Mouse (Mus musculus) intestine, postnatal 0 days (tissue): ENCODE measurements around the gene Ptpn12. TPM values are rescaled to one million over a fixed set of nuclear protein-coding genes. Genes with fewer than 3 reads are reported as not detected.
A peak's percentile ranks its signal among the peaks of the same experiment; 100 is the strongest.

Experiments used
- ATAC-seq: fragments of 200-750 bp; cut with Nextera tagmentation; 2 replicates; pipeline ENCODE4 v1.8.0; 2017; ENCODE audit warnings: mild to moderate bottlenecking, moderate TSS enrichment, moderate library complexity
- H3K27ac ChIP-seq: fragments of 300-500 bp; sonication (generic); 2 replicates; pipeline ENCODE4 v1.5.1; 2014; ENCODE audit warnings: mild to moderate bottlenecking, low read depth, low read length, moderate library complexity
- H3K27me3 ChIP-seq: fragments of 300-500 bp; sonication (generic); replicated peaks from 2 replicates; pipeline ENCODE4 v1.6.1; 2014; ENCODE audit warnings: low read length, mixed read lengths; ENCODE audit not compliant: control insufficient read depth, insufficient read depth
- H3K36me3 ChIP-seq: fragments of 300-500 bp; sonication (generic); 2 replicates; pipeline ENCODE4 v1.6.1; 2014; ENCODE audit warnings: mild to moderate bottlenecking, moderate library complexity; ENCODE audit not compliant: control insufficient read depth, insufficient read depth
- H3K4me1 ChIP-seq: fragments of 300-500 bp; sonication (generic); replicated peaks from 2 replicates; pipeline ENCODE4 v1.6.1; 2014; ENCODE audit warnings: antibody characterized with exemption, low read length, mixed read lengths; ENCODE audit not compliant: control insufficient read depth, insufficient read depth
- H3K4me2 ChIP-seq: fragments of 300-500 bp; sonication (generic); replicated peaks from 2 replicates; pipeline ENCODE4 v1.6.1; 2014; ENCODE audit warnings: low read depth, mild to moderate bottlenecking, moderate library complexity
- H3K4me3 ChIP-seq: fragments of 300-500 bp; sonication (generic); 2 replicates; pipeline ENCODE4 v1.5.1; 2014; ENCODE audit warnings: low read depth, low read length
- H3K9ac ChIP-seq: fragments of 300-500 bp; sonication (generic); 2 replicates; pipeline ENCODE4 v1.6.1; 2014; ENCODE audit warnings: mild to moderate bottlenecking, low read depth, low read length
- H3K9me3 ChIP-seq: fragments of 300-500 bp; sonication (generic); 2 replicates; pipeline ENCODE4 v1.6.1; 2016; ENCODE audit warnings: mixed run types; ENCODE audit not compliant: control insufficient read depth
- CTCF ChIP-seq: sonication (generic); IDR thresholded peaks from 2 replicates; pipeline ENCODE4 v1.5.1; 2016; ENCODE audit warnings: low read depth, mild to moderate bottlenecking, control low read depth, antibody characterized with exemption, moderate library complexity
- WGBS: fragments of 180-500 bp; shearing (Covaris S2); extraction: QIAGEN DNeasy Blood & Tissue Kit; methylation state at CpG from one replicate; pipeline ENCODE4 v1.1.7; 2014; 5-methylcytosine and 5-hydroxymethylcytosine counted together
- polyA plus RNA-seq: library from polyadenylated mRNA; unstranded; fragments of >200 nt; fragmentation: Nextera tagmentation; extraction: Ambion mirVana; gene quantifications from 2 replicates; pipeline ENCODE4 v1.2.1, GENCODE M21; 2015

Gene Ptpn12
- polyA plus RNA-seq, 1 experiment from 2014 or later, result 12.9 TPM

DNA sequence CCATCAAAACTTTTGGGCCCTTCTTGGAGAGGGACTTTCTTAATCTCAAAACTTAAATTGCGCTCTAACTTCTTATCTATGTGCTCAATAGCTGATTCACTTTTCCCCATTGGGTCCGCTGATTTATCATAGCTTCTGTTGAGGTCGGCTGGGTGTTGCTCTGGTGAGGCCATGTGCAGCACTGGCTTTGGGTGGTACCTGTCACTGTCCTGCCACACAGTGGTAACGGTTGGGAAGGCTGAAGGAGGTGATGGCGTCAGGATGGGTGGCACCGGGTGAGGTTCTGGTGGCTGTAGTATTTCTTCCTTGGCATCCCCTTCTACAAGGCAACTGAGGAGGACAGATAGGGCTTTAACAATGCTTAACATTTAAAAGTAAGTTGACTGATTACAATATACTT is 57.3 kb downstream of the Ptpn12 start:
- 0 out of 2 replicates have a peak, but pooled peaks cover 4% of the 10 kb centered on the region for H3K9me3 ChIP-seq
- H3K27ac ChIP-seq, result no peak overlapping the region
- WGBS, result 90% methylated on average over 6 of the region's 6 CpGs
- H3K4me1 ChIP-seq, result no peaks in the 10 kb centered on the region
- no peak for ATAC-seq
- no peak overlapping the region for H3K4me3 ChIP-seq
- no peak overlapping the region for H3K4me2 ChIP-seq
- H3K36me3 ChIP-seq, result peaks cover 67% of the 10 kb centered on the region
- H3K27me3 ChIP-seq, result no peaks in the 10 kb centered on the region
- no peak overlapping the region for H3K9ac ChIP-seq
- TF ChIP-seq CTCF, result 0 out of 2 replicates have a peak, but pooled peaks have one; percentile 3

DNA sequence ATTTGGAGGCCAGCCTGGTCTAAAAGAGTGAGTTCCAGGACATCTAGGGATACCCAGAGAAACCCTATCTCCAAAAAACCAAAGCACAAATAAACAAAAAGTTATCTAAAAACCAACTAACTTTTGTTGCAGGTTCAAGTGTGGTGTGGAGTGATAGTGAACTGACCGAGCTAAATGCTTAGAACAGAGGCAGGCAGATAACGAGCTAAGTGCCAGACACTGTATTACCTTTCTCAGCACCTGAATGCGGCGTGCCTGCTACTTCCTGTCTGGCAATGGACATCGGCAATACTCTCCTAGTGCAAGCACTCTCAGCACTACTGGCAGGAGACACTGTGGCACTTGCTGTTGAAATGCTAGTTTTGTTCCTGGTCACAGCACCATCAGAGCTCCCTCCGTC is 58.2 kb downstream of the Ptpn12 start:
- H3K36me3 ChIP-seq, result peaks cover 62% of the 10 kb centered on the region
- no peak for ATAC-seq

GRCm38 (mm10) chr5:20990062-20990809 is 65.5 kb downstream of the Ptpn12 start:
- H3K27me3 ChIP-seq, result no peaks in the 10 kb centered on the region
- H3K4me1 ChIP-seq, result no peaks in the 10 kb centered on the region
- no peak overlapping the region for H3K4me2 ChIP-seq
- no peak for TF ChIP-seq CTCF
- 0 out of 2 replicates have a peak overlapping the region, but pooled peaks have one; percentile 2 for H3K27ac ChIP-seq
- ATAC-seq, result peak; percentile 53; the same call in 1 of the 2 replicates
- no peak overlapping the region for H3K4me3 ChIP-seq
- no peak overlapping the region for H3K9ac ChIP-seq
- WGBS, result 56% methylated on average over 8 of the region's 8 CpGs
- no peaks in the 10 kb centered on the region for H3K9me3 ChIP-seq
- H3K36me3 ChIP-seq, result peaks cover 55% of the 10 kb centered on the region

More for the DNA sequence above, 58.2 kb downstream of the Ptpn12 start:
- 0 out of 2 replicates have a peak, but pooled peaks cover 4% of the 10 kb centered on the region for H3K9me3 ChIP-seq
- no peaks in the 10 kb centered on the region for H3K27me3 ChIP-seq
- no peaks in the 10 kb centered on the region for H3K4me1 ChIP-seq
- no peak for TF ChIP-seq CTCF
- no peak overlapping the region for H3K4me3 ChIP-seq
- H3K27ac ChIP-seq, result no peak overlapping the region
- H3K9ac ChIP-seq, result no peak overlapping the region
- no peak overlapping the region for H3K4me2 ChIP-seq
- 93% methylated on average over 6 of the region's 6 CpGs for WGBS

- H3K9me3 ChIP-seq, result no peaks in the 10 kb centered on the region
- no peak for TF ChIP-seq CTCF
- H3K27me3 ChIP-seq, result no peaks in the 10 kb centered on the region
- no peak overlapping the region for H3K4me3 ChIP-seq
- H3K4me1 ChIP-seq, result no peaks in the 10 kb centered on the region
- H3K36me3 ChIP-seq, result peaks cover 37% of the 10 kb centered on the region
- H3K27ac ChIP-seq, result no peak overlapping the region
- no peak overlapping the region for H3K9ac ChIP-seq
- 94% methylated on average over 8 of the region's 8 CpGs for WGBS
- H3K4me2 ChIP-seq, result no peak overlapping the region
- ATAC-seq, result no peak
Observed at GRCm38 (mm10) chr5:20986271-20986670, 69.4 kb downstream of the Ptpn12 start.

- no peak for ATAC-seq
- no peak for TF ChIP-seq CTCF
- no peaks in the 10 kb centered on the region for H3K27me3 ChIP-seq
- no peaks in the 10 kb centered on the region for H3K4me1 ChIP-seq
- no peak overlapping the region for H3K27ac ChIP-seq
- no peaks in the 10 kb centered on the region for H3K9me3 ChIP-seq
- no peak overlapping the region for H3K9ac ChIP-seq
- no peak overlapping the region for H3K4me3 ChIP-seq
- H3K4me2 ChIP-seq, result no peak overlapping the region
- H3K36me3 ChIP-seq, result peaks cover 20% of the 10 kb centered on the region
Observed at GRCm38 (mm10) chr5:20983505-20983904, 72.2 kb downstream of the Ptpn12 start.

DNA sequence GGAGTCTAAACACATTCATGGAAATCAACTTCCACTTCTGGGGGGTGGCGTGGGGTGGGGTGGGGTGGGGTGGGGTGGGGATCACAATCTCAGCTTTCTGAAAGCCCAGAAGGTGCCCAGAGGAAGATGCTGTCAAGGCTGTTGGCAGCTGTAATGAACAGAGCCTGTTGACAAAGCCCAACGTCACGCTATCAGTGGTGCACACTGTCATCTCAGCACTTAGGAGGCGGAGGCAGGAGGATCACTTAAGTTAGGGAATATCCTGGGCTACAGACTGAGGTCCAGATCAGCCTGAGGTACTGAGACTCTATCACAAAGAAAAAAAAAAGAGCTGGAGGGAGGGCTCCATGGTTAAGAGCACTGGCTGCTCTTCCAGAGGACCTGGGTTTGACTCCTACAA is 81.0 kb downstream of the Ptpn12 start:
- Histone ChIP-seq H3K4me1 (no peaks in the 10 kb centered on the region), H3K4me3 (no peak overlapping the region), H3K9ac (no peak overlapping the region), H3K4me2 (no peak overlapping the region), H3K27ac (no peak overlapping the region), H3K36me3 (no peaks in the 10 kb centered on the region), H3K27me3 (no peaks in the 10 kb centered on the region), H3K9me3 (no peaks in the 10 kb centered on the region)
- WGBS, result 82% methylated on average over 4 of the region's 4 CpGs
- ATAC-seq, result no peak
- TF ChIP-seq CTCF, result no peak
